Mouse (Mus musculus) frontal cortex, postnatal 14 days (tissue): Measurements from ENCODE around the gene Pex6.
A peak's percentile ranks its signal among the peaks of the same experiment; 100 is the strongest.
"Not testable (repeated sequence)": the region's sequence is repeated elsewhere in the genome, so short reads cannot be mapped to it uniquely, and the experiment has no call there.

Experiments
- DNase-seq, 2 experiments: peaks; one replicate each; pipeline ENCODE4 v3.0.0; 2022; ENCODE audit warnings: low spot score in 2 of 2

The Pex6 gene

DNA sequence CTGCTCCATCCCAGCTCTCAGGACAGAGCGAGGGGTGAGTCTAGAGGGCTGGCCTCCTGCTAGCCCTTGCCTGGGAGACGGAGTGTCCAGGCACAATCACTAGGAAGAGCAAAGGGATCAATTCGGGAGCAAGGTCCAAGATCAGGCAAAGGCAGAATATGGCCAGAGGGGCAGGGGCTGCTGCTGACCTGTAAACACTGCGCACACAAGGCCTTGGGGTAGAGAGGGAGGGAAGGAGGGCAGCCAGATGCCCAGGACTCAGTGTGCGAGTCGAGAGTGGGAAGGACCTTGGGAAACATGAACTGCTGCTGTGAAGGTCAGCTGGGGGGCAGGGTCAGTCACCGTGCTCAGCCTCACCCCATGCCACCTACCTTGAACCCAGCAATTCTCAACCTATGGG lies 24.0 kb downstream of the Pex6 start:
- DNase-seq, result no peak

DNA sequence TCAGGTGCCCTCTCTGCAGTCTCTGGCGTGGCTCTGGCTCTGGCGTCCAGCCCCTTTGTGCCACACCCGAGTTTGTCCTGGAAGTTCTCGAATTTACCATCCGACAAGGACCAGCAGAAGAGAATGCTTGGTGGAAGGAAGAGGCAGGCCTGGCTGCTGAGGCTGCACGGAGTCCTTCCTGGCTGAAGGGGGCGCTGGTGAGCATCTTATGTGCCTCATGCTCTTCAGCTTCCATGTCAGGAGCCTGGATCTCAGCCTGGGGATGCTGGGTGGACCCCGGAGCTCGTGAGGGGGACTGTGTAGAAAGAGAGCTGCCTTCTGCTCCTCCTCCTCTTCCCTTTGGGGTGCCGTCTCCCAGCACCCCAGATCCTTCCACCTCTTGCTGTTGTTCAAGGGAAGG lies 24.9 kb downstream of the Pex6 start:
- no peak for DNase-seq

DNA sequence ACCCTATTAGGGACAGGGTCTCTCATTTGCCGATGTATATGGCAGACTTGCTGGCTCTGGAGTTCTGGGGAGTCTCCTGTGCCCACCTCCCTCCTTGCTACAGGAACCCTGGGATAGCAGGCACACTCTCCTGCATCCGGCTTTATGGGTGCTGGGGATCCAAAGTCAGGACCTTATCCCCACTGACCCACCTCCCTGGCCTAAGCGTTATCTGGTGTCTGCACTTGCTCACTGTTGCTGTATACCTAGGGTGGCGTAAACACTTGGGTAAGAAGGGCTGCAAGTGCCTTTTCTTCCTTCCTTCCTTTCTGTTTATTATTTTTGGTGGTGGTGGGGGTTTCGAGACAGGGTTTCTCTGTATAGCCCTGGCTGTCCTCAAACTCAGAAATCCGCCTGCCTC lies 30.0 kb downstream of the Pex6 start:
- DNase-seq, result no peak

DNA sequence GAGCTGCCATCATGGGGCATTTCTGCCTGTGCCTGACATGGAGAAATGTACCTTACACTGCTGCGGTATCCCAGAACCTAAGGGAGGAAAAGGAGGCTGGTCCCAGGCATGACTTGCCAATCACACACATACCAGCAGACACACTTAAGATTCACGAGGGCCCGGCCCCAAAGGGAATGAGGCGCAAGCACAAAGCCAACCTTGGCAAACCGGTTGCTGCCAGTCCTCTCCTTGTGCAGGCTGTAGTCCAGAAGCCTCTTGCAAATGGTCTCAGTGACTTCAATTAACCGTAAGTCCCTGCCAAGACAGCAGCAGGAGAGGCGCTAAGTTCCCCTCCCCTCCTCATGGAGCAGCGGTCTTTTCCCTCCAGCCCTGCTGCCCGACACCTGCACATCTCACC lies 31.7 kb downstream of the Pex6 start:
- no peak for DNase-seq

DNA sequence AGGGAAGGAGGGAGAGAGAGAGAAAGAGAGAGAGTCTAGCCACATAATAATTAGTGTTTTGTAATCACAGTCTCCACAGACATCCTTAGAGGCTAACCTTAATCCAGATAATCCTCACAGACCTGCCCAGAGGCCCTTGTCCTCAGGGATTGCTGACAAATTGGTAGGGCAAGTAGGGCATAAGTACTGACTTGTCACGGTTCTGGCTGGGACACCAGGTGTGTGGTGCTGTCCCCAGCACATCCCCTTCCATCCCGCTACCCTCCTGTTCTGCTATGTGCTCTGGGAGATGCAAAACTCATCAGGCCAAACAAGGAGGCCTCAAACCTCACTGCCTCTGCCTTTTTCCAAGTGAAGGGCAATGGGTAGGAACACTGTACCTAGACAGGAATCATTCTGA lies 34.2 kb downstream of the Pex6 start:
- no peak for DNase-seq

DNA sequence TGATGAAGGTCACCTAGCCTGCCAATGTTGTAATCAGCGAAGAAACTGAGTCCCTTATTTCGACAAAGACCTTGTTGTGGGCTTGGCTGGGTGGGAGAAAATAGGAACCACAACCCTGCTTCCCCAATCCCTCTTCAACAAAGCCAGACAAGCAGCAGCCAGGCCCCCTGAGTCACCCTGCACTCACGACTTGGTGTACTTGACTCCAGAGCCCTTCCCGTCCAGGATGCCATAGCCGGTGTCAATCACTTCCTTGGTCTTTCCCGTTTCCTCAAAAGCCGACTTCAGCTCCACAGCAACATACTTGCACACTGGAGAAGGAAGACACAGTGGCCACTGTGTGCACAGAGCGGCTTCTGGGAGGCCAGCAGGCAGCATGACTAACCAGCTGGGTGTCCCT lies 36.0 kb downstream of the Pex6 start:
- no peak for DNase-seq

DNA sequence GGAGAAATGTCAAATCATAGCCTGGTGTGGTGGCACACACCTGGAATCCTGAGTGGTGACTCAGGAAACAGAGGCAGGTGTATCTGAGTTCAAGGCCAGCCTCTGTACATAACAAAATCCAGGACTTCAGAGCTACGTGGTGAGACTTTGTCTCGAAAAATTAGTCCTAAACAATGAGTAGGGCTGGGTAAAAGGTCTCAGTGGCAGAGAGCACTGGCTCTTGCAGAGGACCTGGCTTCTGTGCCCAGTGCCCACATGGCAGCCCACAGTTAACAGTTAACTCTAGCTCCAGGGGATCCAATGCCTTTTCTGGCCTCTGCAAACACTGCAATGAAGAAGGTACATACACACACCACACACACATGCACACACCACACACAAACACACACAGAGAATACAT lies 36.5 kb downstream of the Pex6 start:
- DNase-seq, result no peak

DNA sequence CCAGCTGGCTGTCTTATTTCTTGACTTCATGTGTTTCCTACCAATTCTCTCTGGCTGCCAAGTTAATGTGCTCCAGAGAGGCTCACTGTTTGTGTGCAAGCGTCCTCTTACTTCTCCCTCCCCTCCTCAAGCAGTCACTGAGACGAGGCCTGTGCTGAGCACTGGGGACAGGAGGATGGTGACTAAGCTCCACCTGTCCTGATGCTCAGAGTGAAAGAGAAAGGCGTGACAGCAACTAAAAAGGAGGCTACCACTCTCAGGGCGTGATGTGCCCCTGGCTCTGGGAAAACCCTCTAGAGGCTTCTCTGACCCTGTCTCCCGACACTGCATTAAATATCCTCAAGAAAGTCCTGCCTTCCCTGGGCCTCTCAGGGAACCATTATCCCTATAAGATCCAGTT lies 38.0 kb downstream of the Pex6 start:
- DNase-seq, result no peak

DNA sequence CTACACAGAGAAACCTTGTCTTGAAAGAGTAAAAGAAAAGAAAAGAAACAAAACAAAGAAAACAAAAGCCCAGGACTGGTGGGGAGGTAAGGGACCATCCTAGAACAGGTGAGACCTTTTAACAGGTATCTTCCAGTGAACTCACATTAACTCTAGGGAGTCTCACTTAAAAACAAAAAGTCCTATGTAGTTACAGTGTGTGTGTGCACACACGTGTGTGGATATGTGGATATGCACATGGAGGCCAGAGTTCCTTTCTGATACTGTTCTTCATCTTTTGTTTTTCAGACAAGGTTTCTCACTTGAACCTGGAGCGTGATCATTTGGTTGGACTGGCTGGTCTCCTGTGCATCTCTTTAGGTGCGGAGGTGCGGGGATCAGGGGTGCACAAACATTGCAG lies 39.3 kb downstream of the Pex6 start:
- DNase-seq, result no peak

DNA sequence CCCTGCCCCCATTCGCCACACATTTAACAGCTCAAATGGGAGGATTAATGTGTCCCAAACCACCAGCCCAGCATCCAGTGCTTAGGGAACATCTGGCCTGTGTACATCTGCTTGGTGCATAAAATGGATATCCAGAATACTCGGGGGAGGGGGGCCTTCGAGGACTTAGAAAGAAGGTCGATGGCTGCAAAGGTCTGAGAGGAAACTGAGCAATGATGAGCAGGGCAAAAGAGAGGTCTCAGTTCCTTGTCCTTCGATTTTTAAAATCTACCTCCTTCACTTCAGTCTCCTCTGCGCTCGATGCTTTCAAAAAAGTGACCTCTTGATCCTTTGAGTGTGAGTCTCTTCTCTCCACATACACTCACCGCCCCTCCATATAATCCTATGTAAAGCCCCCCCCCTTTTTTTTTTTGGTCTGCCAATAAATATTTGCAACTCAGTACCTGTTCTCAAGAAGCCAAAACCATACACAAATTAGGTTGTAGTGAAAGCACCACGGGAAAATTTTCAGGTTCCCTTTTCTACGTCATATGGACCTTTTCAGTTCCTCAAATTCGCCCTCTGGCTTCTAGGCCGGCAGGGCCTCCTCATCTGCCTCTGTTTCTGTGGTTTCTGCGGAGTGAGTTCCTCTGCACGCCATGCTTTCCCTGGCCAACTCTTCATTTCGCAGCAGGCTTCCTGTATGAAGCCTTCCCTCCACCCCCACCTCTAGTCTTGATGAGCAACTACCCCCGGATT lies 40.0 kb downstream of the Pex6 start:
- DNase-seq, result peak in 1 of 2 experiments; percentile 57

DNA sequence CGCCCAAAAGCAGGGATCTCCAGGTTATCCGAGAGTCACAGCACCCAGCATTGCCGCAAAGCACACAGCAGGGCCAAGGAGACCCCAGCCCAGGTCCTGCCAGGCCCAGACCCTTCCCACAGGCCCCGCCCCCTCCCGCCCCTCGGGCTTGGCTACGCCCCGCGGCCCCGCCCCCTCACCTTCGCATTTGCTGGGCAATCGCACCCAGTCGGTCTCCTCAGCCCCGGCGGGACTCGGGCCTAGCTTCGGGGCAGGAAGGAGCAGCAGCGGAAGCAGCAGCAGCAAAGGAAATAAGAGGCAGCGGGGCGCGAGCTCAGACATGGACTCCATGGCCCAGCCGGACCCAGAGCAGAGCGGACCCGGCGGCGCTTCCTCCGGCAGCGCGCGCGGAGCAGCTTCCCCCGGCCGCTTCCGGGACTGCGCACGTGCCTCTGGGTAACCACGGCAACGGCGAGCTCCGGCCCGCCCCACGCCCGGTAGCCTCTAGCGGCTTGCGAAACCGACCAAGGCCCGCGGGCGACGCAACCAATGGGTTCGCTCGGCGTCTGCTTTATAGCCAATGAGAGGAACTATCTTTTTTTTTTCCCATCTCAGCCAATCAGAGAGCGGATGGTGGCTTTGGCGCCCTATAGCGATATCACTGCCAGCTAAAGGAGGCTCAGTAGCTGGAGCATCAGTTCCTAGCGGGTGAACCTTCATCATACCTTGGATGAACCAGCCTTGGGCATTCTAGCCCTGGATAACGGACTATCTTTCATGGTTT lies 40.7 kb downstream of the Pex6 start, which contains the start of gene Cnpy3:
Cnpy3 (minus strand) TSS at position 421 of the 763 bp plus-strand sequence.
- DNase-seq, result peak; percentile 97 to 98

DNA sequence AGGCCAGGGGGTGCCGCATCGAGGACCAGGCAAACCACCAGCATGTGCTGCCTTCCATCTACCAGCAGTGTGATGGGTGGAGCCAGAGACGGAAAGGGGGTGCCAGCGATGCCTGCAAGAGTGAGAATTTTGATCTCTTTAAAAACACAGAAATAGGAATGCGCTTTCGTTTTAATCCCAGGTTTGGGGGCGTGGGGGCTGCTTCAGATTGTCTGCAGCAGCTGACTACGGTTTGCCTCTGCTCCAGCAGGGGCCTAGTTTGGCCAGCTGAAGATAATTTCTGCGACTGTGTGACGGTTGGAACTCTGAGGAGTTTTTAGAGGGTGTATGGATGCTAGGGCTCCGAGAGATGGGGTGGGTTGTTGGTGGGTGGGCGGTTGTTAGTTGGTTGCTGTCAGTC lies 47.5 kb downstream of the Pex6 start:
- DNase-seq, result no peak

DNA sequence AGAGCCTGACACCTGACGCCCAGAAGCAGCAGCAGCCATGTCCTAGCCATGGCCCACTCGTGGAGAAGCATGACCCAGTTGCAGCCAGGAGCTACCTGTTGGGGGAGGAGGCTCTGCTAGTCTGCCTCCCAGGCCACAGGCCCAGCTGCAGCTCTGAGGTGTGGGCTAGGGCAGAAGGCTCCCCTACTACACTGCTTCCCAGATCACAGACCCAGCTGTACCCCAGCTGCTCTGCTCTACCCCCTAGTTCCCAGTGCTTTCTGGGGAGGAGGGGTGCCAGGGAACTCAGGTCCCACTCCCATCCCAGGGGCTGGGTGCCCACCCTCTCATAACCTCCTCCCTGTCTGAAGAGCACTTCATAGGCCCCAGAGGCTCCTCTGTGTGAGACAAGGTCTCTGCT lies 52.3 kb downstream of the Pex6 start, which contains the start of gene Ptcra:
Ptcra (minus strand) TSS at position 169 of the 400 bp plus-strand sequence.
- no peak for DNase-seq

DNA sequence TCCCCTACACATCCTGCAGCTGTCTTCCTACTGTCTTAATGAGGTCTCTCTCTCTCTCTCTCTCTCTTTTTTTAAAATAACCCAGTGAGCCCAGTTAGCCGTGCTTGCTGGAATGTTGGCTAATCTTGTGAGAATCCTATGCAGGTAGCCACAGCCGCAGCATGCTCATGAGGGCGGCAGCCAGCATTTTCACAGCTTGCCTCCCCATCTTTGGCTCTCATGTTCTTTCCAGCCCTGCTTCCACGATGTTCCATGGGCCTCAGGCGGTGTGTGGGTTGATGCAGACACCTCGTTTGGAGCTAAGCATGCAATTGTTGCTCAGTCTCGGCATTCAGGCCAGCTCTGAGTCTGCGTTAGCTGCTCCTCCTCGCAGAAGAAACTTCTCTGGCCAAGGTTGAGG lies 53.7 kb downstream of the Pex6 start:
- not testable (repeated sequence) for DNase-seq

DNA sequence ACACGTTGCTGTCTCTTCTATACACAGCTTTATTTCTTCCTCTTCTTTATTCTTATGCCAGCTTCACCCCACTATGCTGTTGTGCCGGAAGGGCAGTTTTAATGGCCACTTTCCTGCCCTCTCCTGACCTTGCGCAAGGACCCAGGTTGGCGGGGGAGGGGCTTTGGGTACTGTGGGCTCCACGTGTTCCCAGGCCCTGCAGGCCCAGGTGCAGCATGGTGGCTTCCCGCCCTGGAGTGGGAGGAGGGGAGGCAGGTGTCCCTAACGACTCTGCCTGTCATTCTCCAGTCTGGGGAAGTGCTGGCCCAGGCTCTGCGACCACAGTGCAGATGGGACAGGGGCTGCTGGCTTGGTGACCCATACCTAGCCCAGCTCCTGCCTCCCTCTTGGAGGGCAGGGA lies 56.6 kb downstream of the Pex6 start:
- DNase-seq, result no peak

DNA sequence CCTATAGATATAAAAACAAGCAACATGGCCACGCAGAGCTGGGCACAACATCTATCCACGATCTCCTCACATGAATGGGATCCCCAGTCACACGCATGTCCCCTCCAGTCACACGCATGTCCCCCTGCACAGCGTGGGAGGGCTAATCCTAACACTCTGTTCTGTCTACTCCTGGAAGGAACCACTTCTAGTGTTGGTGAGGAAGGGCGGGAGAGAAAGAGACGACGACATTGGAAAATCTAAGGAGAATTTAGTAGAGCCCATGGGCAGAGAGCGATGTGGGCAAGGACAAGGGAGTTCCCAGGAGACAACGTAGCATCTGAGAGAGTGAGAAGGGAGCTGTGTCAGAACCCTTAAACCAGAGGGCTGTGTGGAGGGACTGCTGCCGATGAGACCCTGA lies 59.3 kb downstream of the Pex6 start:
- DNase-seq, result no peak

DNA sequence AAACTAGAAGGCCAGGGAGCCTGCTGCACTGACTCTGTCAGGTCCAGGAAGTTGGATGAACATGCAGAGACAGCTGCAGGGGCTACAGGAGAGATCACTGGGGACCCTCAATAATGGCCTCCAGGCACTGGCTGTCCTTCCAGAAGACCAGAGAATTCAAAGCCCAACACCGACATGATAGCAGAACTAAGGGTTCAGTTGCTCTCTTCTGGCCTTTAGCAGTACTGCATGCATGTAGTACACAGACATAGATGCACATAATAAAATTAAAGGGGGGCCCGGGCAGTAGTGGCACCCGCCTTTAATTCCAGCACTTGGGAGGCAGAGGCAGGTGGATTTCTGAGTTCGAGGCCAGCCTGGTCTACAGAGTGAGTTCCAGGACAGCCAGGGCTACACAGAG lies 59.8 kb downstream of the Pex6 start:
- no peak for DNase-seq

DNA sequence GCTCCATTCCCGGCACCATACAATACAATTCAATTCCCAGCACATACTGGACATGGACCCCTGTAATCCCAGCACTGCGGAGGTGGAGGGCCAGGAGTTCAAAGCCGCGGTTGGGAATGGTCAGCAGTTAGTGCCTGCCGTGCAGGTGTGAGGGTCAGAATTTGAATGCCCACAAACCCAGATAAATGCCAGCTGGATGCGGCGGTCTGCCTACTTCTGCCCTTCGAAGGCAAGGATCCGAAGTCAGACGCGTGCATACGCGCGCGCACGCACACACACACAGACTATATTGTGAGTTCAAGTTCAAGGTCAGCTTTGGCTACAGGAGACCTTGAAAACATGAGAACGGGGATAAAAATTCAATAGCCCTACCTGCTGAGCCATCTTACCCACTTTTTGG lies 60.4 kb downstream of the Pex6 start:
- DNase-seq, result no peak

DNA sequence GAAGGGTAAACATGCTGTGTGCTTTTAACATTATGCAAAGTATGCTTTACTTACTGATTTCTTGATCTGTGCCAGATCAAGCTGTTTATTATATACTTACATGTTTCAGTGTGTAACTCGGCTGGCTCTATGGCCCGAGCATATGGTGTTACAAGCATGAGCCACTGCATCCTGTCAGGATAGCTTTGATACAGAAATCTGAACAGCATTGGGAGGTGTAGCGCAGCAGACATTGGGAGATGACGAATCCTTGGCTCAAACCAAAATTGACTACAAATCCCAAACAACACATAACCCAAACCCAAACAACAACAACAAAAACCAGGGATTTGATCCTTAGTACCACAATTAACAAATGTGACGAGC lies 60.8 kb downstream of the Pex6 start:
- no peak for DNase-seq

DNA sequence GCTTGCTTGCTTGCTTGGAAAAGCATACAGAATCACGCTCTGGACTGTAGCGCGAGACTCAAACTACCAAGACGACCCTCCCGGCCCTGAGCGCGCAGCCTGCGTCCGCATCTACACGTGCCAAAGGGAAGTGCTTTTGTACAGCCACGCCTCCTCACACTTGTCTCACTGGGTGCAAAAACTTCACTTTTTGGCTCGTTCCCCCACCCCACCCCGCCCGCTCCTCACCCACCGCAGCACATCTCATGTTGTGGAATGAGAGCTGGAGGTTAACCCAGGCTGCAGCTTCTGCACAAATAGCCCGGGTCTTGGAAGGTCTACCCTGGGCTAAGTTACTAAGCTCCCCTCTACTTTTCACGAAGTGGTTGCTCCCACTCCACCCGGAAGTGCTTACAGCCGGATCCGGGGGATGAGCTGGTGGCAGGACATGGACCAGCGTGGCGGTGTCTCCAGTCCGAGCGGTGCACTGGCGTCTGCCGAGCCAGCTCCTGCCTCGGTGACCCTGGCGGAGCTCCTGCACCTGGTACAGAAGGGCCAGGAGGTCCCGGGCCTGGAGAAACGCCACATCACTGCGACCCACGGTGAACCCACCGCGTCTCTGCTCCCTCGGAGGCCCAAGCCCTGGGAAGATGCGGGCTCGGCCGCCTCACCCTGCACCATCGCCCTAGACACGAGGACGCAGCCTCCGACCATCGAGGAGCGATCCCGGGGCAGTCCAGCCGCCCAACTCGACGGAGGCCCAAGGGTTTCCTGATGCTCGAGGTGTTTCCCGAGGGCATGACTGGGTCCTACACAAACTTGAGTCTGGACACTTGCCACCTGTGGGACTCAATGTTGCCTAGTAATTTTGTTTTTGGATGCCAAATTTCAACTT lies 61.4 kb downstream of the Pex6 start, which contains the start of gene 2310039H08Rik:
2310039H08Rik (plus strand) TSS at position 232 of the 874 bp plus-strand sequence.
- peak; percentile 73 to 77 for DNase-seq

DNA sequence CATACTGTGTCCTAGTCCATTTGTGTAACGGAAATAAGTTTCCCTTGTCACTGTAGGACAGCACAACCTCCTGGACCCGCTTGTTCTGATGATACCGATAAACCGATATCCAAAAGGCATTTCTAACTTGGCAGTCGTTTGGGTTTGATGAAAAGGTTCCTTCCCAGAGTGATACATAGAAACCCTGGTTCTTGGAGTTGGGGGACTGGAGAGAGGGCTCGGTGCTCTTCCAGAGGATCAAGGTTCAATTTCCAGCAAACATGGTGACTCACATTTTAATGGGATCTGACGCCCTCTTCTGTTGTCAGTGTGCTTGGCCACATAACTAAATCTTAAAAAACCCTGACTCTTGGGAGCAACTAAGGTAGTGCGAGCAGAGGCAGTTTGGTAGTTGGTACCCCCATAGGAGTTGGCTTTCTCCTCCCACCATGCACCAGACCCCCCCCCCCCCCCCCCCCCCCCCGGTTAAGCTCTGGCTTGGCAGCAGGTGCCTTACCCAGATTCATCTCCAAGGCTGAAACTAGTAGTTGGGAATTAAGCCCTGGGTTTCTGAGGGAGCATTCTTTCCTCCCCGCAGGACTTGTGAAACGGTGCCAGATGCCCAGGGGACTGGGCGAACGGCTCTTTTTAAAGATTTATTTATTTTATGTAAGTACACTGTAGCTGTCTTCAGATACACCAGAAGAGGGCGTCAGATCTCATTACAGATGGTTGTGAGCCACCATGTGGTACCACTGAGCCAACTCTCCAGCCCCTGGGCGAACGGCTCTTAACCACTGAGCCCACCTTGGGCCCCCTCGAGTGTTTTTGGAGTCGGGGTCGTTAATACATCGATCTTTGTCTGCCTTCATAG lies 62.2 kb downstream of the Pex6 start:
- DNase-seq, result no peak
